Mouse (Mus musculus) ES-Bruce4 (cell line): ENCODE measurements around the gene Cacna2d1.

Experiments used
- CTCF ChIP-seq: IDR thresholded peaks from one replicate; pipeline ENCODE4 v1.8.1; 2011; ENCODE audit warnings: low read depth, low read length
- EP300 ChIP-seq: IDR thresholded peaks from 2 replicates; pipeline ENCODE4 v1.6.1; 2011; ENCODE audit warnings: low read depth, low read length; ENCODE audit not compliant: insufficient read depth
- POLR2A ChIP-seq: IDR thresholded peaks from one replicate; pipeline ENCODE4 v1.8.1; 2011; ENCODE audit warnings: low read length; ENCODE audit not compliant: insufficient read depth

GRCm38 (mm10) chr5:15972351-15972750 is 37.9 kb downstream of the Cacna2d1 start:
- no peak for TF ChIP-seq EP300
- TF ChIP-seq CTCF = no peak
- no peak for TF ChIP-seq POLR2A
